Mouse (Mus musculus) megakaryocyte, embryonic 14.5 days (primary cell): ENCODE results near the gene Gm38655.

Source experiments
- FLI1 ChIP-seq: IDR thresholded peaks from 2 replicates; pipeline ENCODE4 v1.6.1; 2012; ENCODE audit warnings: low read length, inconsistent platforms, mixed read lengths
- GATA1 ChIP-seq: IDR thresholded peaks from 3 replicates; pipeline ENCODE4 v1.6.1; 2012; ENCODE audit warnings: mixed read lengths, low read length, inconsistent platforms, borderline replicate concordance

DNA sequence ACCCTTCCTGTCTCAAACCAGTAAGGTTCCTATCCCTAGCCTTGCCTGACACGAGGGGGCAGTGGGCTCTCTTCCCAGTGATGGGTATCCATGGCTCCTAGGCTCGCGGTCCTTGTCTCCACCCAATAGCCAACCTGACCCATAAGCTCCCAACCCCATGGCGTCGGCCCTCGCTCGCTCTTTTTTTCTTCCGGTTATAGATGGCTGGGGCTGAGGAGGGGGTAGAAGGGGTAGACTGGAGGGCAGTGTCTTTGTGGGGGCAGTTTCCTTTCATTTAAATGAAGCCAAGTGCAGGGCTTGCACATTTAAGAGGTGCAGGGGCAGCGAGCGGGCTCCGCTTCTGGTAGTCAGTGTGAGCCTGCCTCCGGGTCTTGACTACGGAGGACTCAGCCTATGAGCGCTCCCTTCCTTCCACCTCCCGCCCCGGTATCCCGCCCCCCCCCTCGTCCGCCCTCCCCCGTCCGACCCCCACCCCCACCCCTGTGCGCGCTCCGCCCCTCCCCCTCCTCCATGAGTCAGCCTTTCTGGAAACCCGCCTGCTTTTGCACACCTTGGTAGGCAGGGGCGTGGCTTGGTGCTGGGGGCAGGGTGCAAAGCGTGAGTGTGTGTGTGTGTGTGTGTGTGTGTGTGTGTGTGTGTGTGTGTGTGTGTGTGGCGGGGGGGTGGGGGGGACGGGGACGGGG is 46.7 kb upstream of the Gm38655 start:
- TF ChIP-seq GATA1 (no peak), FLI1 (no peak)
